Mouse (Mus musculus) urinary bladder, postnatal 4 days (tissue): ENCODE measurements at regions not wholly inside any gene's neighbourhood (a gene's known extent, or its start where the extent isn't known, plus 50 kb on each side); places are given as distances from the start of the nearest gene placed in this dataset.

Source experiments
- DNase-seq, 2 experiments: peaks; one replicate each; pipeline ENCODE4 v3.0.0; 2021 to 2022; ENCODE audit warnings: low spot score in 2 of 2

DNA sequence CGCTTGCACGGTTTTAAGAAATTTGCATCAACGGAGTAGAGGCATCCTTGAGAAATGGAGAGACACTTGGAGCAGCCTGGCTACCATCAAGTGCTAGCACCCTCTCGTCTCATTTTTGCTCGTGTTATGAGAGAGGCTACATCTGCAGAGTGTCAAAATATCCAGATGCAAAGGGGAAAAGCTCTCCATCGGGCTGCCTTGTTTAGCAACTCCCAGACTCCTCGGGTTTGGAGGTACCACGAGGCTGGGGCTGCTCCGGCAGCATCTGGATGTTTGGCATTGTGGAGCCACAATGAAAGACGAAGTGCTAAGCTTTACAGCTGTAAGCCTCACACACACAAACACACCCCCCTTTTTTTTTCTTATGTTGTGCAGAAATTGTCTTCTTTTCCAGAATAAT, 270.5 kb upstream of the Gm765 start:
- DNase-seq: no peak

DNA sequence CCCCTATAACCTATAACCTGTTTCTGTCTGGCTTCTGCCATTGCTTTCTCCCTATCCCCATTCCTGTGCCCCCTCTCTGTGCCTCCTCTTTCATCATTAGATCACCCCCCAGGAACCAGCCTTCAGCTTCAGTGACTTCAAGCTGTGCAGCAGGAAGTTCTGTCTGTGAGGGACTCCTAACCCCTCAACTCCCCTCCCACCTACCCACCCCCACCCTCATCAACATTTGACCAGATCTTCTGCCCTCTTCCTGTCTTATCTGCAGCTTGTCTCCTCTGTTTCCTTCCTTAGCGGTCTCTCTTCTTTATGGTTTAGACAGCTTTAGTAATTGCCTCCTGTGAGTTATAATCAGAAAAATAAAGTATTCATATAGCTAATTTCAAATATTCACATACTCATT, 266.6 kb upstream of the Gm765 start:
- no peak for DNase-seq

- no peak for DNase-seq
Observed at GRCm38 (mm10) chr6:98606680-98607079, 264.1 kb upstream of the Gm765 start.

DNA sequence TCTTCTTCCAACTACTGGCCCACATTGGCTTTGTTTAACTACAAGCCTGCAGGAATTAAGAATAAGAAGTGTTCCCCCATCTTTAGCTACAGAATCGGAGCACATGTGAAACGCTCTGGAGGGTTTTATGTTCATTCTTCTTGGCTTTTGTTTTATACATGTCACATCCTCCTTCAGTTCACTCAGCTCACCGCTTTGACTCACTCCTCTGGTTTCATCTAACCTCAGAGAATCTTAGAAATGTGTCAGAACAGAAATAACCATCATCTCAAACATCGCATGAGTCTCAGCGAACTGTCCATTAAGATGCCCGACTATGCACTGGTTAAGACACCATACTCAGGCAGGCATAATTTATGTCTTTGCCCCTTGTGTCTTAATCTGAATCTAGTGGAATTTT, 255.1 kb upstream of the Gm765 start:
- DNase-seq: no peak

- DNase-seq: no peak
Observed at GRCm38 (mm10) chr6:98590989-98591388, 248.4 kb upstream of the Gm765 start.

DNA sequence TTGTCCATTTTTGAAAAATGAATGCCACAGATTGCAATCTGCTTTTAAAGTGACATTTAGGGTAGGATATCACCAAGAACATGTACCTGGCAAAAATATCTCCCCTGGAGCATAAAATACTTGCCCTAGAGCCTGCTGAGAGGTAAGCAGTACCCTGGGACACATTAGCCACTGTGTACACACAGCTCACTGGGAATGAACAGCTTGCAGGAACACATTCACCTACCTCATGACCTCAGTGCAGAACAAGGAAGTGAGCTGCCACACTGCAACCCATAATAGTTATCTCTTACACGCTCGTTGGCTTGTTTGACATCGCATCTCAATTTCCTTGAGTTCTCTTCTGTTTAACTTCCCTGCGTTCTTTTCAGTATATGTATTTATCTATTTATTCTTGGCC, 246.4 kb upstream of the Gm765 start:
- no peak for DNase-seq

DNA sequence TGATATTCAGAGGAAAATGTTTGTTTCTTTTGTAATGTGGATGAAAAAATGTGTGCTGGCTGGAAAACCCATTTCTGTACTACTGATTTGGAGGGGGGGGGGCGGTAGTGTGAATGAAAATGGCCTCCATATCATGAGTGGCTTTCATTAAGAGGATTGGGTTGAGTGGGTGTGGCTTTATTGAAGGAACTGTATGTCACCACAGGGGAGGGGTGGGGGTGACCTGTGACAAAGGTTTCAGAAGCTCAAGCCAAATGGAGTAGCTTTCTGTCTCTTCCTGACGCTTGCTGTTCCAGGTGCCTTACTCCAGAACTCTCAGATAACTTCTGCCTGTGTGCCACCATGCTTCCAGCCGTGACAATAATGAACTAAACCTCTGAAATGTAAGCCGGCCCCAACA, 242.0 kb upstream of the Gm765 start:
- no peak for DNase-seq

DNA sequence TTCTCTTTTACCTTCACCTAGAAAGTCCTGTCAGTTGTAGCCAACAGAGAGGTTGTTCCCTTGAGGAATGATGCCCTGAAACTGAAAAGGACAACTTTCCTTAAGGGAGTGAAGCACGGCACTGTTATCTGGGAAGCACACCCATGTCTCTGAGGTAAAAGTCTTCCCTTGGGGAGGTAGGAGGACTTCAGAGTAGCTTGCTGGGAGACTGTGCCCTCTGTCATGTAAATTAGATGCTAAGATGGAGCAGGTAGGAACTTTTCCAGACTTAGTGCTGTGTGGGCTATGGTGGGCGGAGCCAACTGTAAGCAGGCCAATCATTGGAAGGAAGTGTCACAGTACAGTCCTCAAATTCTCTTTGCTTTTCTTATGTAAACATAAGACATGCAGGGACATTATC, 240.3 kb upstream of the Gm765 start:
- DNase-seq: no peak

- DNase-seq: no peak
Observed at GRCm38 (mm10) chr6:98575227-98575626, 232.7 kb upstream of the Gm765 start.

GRCm38 (mm10) chr6:98555702-98556101, 213.1 kb upstream of the Gm765 start:
- no peak for DNase-seq

DNA sequence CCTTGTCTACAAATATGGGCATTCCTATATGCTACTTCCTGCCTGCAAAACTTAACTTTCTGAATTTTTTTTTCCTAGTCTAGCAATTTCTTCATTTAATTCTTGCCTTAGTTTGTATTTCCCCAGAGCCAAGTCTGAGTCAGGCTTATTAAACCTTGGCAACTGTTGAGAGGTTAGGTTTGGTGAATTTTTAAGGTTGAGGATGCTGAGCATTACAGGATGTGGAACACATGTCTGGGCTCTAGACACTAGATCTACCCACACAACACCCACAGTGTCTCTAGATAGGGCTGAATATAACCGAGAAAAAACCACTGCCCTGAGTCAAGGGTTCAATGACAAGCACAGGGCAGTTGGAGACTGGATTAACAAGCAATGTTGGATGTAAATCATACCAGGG, 211.4 kb upstream of the Gm765 start:
- DNase-seq: no peak

- DNase-seq: no peak
Observed at GRCm38 (mm10) chr6:98551781-98552180, 209.2 kb upstream of the Gm765 start.

GRCm38 (mm10) chr6:98526882-98527440, 184.4 kb upstream of the Gm765 start:
- no peak for DNase-seq

GRCm38 (mm10) chr6:98525286-98525685, 182.7 kb upstream of the Gm765 start:
- DNase-seq: peak in 1 of 2 experiments; percentile 25

DNA sequence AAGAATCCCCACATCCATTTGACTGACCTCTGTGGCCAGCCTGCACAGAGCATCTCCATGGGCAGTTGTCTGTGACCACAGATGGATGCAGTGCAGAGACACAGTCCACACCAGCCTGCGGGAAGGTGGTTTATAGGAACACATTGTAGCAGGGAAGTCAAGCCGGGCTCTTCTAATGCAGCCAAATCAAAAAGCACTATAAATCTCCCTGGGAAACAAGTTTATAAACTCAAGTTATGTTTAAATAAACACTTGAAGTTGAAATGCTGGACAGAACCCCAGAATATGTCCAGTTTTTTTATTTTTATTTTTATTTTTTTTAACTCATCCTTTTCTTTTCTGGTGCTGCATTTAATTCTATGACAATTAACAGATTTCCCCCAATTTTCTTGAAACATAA, 182.1 kb upstream of the Gm765 start:
- DNase-seq: no peak

GRCm38 (mm10) chr6:98521526-98521925, 179.0 kb upstream of the Gm765 start:
- no peak for DNase-seq

GRCm38 (mm10) chr6:98514826-98515225, 172.3 kb upstream of the Gm765 start:
- no peak for DNase-seq

GRCm38 (mm10) chr6:98514376-98514775, 171.8 kb upstream of the Gm765 start:
- no peak for DNase-seq

DNA sequence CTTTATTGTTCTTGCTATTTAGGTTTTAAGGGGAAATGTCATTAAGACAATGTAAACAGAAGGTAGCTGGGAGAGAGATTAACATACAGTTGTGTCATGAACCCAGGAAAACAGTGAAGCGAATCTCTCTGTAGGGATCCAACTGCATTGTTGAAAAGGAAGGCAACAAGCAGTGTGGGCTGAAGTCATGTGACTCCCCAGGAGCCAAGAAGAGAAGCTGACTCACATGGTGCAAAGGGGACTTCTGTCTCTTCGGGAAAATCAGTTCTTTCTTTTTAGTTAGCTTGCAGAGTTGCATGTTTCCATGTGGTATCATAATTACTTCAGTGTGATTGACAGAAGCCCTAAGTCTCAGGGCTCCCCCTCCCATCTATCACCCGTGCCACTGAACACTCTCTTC, 170.7 kb upstream of the Gm765 start:
- DNase-seq: no peak

DNA sequence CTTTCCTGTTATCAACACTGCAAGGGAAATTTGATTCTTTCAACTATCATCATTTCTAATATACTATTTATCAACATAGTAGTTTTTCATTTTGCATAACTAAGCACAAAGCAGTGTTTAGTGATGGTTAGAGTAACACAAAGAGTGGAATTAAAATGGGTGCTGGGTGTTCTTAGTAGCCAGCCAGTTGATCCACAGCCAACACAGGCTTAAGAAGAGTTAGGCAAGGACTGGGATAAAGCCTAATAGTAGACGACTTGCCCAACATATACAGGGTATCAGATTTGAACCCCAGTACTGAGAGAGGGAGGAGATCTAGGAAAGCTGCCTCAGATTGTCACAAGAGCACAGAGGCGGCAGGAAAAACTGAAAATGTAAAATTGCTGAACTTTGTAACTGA, 160.2 kb upstream of the Gm765 start:
- DNase-seq: no peak

- no peak for DNase-seq
Observed at GRCm38 (mm10) chr6:98499721-98500120, 157.2 kb upstream of the Gm765 start.

GRCm38 (mm10) chr6:98486626-98487025, 144.1 kb upstream of the Gm765 start:
- no peak for DNase-seq

- no peak for DNase-seq
Observed at GRCm38 (mm10) chr6:98483319-98484123, 141.0 kb upstream of the Gm765 start.

DNA sequence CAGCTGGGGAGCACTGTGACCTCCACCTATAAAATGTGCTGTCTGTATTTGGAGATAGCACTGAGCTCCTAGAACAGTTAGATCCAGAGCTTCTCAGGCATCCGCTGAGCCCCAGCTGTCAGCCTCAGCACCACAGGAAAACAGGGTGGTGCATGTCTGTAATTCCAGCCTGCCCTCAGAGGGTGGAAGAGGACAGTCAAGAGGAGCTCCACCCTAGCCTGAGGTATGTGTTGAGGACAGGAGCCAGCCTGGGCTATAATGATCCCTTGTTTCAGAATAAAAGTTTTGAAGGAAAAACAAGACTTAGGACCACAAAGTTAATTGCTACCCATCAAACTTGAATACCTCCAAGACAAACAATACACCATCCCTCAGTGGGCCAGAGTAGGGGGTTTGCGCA, 139.8 kb upstream of the Gm765 start:
- DNase-seq: no peak
